Mouse (Mus musculus): Measurements from ENCODE around the gene Tcl1b4.
A peak's percentile ranks its signal among the peaks of the same experiment; 100 is the strongest.
"Not testable (repeated sequence)": the region's sequence is repeated elsewhere in the genome, so short reads cannot be mapped to it uniquely, and the experiment has no call there.

Tcl1b4 gene

DNA sequence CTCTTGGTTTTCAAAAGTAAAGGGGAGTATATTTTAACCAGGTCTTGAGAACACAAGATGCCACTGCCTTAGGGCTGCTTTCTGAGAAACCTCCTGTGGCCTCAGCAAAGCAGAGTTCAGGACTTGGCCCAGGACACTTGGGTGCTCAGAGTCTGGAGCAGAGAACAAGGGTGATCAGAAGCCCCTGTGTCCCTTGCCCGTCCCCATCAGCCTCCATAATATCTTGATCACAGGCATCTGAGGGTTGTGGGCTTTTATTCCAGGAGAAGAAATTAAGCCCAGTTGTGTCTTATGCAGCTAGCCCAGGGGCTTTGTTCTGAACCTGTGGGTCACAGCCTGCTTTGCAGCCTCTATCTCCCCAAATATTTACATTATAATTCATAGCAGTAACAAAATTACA, at the start of gene Tcl1b4:
Tcl1b4 (plus strand) TSS at position 301 of the 400 bp plus-strand sequence.
- DNase-seq = not testable (repeated sequence)

DNA sequence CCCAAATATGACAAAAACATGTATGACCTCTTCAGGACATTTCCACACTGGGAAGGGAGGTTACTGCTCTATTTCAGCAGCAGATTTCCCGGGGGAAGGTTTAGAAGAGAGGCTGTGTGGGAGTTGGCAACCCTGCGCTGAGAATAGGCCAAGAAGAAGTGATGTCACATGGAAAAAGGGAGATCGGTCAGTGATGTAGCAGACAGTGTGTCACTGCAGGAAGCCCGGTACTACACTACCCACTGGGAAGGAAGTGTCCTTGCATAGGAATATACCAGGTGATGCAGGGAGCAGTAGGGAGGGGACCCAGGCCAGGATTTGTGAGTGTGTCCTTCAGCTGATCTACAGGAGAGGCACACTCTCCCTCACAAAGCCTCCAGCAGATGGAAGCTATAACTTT, 46.5 kb upstream of the Tcl1b4 start:
- not testable (repeated sequence) for DNase-seq

DNA sequence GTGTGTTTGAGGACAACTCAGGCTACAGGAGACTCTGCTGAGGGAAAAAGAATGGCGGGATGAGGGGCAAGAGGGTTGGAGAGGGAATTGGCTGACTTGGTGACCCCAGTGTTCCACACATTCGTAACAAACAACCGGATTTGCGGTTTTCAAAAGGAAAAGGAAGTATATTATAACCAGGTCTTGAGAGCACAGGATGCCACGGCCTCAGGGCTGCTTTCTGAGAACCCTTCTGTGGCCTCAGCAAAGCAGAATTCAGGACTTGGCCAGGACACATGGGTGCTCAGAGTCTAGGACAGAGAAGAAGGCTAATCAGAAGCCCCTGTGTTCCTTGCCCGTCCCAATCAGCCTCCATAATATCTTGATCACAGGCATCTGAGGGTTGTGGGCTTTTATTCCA, 42.9 kb upstream of the Tcl1b4 start:
- DNase-seq = no peak

DNA sequence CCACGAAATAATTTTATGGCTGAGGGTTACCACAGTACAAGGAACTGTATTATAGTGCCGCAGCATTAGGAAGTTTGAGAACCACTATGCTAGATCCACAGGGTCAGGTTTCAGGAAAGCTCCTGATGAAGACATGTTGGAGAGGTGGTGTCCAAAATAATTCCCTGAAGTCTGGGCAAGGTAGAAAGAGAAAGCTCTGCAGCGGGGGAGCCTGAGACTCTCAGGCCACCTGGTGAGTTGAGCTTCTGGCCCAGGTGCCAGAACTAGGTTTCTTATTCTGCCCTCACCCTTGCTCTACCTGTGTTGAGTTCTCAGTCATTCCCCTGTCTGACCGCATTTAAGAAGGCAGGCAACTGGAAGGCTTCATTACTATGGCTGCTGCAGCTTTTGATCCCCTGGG, 42.4 kb upstream of the Tcl1b4 start, which contains the start of gene Tcl1b1:
Tcl1b1 (plus strand) TSS at position 301 of the 400 bp plus-strand sequence.
- DNase-seq = no peak

DNA sequence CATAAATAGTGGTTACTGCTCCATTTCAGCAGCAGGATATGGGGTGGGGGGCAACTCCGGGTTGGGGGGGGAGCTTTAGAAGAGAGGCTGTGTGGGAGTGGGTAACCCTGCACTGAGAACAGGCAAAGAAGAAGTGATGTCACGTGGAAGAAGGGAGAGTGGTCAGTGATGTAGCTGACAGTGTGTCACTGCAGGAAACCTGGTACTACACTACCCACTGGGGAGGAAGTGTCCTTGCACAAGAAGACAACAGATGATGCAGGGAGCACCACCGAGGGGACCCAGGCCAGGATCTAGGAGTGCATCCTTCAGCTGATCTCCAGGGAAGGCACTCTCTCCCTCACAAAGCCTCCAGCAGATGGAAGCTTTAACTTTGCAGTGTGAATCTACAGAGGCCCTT, 35.0 kb upstream of the Tcl1b4 start:
- DNase-seq = no peak

DNA sequence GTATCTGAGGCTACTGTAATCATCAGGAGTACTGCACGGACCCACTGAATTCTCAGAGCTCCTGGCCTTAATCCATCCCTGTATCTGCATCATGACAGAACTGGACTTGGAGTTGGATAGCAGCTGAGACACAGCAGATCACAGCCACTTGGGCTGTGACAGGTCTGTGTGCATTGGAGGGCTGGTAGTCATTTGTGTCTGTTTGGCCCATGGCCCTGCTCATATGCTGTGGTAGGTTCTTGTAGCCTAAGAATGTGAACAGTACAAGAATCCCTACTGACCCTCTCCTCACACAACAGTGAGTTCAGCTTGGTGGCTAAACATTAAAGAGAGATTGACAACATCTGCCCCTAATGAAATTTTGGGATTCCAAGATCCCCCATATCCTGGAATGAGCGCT, 28.4 kb upstream of the Tcl1b4 start:
- DNase-seq = no peak

DNA sequence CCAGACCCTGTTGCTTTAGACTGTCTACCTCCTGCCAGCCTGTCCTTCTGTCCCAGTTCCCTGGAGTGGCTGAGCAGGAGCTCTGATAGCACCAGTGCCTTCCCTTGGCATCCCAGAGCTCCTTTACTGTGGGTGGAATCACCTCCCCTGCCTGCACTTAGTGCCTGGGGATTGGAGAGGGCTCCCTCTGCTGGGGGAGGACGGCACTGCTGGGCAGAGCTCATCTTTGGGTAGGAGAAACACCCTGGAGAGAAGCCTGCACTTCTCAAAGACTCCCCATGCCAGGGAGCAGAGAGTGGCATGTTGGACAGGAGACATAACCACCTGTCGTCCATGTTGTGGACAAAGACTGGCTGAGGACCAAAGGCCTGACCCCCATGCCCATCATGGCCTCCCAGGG, 27.4 kb upstream of the Tcl1b4 start:
- DNase-seq = peak; percentile 75

DNA sequence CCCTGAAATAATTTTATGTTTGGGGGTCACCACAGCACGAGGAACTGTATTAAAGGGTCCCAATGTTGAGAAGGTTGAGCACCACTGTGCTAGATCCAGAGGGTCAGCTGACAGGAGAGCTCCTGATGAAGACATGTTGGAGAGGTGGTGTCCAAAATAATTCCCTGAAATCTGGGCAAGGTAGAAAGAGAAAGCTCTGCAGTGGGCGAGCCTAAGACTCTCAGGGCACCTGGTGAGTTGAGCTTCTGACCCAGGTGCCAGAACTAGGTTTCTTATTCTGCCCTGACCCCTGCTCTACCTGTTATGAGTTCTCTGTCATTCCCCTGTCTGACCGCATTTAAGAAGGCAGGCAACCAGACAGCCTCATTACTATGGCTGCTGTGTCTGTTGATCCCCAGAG, 25.7 kb upstream of the Tcl1b4 start, which contains the start of gene Tcl1b5:
Tcl1b5 (plus strand) TSS at position 301 of the 400 bp plus-strand sequence.
- DNase-seq = not testable (repeated sequence)

DNA sequence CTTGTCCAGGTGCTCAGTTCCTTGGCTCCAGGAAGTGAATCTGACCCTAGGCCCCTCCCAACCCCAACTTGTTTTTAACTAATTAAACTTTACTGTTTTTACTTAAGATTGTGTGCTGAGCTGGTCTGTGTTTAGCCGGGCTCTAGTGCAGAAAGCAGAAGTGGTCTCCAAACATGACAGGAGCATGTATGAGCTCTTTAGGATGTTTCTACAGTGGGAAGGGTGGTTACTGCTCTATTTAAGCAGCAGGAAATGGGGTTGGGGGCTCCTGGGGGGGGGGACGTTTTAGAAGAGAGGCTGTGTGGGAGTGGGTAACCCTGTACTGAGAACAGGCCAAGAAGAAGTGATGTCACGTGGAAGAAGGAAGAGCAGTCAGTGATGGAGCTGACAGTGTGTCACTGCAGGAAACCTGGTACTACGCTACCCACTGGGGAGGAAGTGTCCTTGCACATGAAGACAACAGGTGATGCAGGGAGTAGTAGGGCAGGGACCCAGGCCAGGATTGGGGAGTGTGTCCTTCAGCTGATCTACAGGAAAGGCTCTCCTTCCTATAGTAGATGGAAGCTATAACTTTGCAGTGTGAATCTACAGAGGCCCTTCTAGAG, 20.6 kb upstream of the Tcl1b4 start:
- not testable (repeated sequence) for DNase-seq

DNA sequence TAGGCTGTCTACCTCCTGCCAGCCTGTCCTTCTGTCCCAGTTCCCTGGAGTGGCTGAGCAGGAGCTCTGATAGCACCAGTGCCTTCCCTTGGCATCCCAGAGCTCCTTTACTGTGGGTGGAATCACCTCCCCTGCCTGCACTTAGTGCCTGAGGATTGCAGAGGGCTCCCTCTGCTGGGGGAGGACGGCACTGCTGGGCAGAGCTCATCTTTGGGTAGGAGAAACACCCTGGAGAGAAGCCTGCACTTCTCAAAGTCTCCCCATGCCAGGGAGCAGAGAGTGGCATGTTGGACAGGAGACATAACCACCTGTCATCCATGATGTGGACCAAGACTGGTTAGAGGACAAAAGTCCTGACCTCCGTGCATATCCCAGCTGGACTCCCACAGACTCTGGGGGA, 12.8 kb upstream of the Tcl1b4 start:
- DNase-seq = peak; percentile 19

DNA sequence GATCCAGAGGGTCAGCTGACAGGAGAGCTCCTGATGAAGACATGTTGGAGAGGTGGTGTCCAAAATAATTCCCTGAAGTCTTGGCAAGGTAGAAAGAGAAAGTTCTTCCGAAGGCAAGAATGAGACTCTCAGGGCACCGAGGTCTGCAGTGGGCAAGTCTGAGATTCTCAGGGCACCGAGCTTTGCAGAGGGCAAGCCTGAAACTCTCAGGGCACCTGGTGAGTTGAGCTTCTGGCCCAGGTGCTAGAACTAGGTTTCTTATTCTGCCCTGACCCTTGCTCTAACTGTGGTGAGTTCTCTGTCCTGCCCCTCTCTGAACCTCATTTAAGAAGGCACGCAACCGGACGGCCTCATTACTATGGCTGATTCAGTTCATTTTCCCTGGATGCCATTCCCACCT, 11.0 kb upstream of the Tcl1b4 start, which contains the start of gene Tcl1b3:
Tcl1b3 (plus strand) TSS at position 301 of the 400 bp plus-strand sequence.
- not testable (repeated sequence) for DNase-seq

DNA sequence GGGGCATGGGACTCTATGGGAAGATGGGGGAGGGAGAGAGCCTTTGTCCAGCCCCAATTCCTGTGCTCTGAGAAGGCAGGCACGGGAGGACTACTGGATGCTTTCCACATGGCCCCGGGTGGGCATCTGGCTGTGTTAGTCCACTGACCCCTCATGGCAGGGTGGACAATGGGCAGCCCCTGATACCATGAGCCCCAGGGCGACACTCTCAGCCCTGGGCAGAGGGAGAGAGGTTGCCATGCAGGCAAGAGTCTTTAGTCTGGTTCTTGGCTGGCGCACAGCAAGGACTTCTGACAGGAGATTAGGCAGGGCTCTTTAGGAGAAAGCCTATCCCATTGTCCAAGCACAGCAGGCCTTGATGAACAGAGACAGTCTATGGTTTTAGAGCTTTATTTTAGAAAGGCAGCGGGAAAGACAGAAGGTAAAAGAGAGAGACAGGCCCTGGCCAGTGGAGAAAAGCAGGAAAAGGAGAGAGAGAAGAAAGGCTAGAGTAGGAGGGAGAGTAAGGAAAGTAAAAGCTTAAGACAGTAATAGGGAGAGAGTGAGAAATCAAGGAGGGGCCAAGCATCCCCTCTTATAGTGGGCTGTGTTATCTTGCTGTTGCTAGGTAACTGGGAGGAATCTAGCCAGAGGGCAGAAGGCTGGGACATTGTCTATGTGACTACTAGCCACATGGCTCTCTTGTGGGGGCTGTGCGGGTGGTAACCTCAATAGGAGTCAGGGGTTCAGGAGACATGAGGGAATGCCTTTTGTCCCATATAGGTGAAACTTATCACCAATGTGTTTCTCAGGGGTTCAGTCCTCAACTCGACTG, 1.9 kb upstream of the Tcl1b4 start:
- DNase-seq = not testable (repeated sequence)

DNA sequence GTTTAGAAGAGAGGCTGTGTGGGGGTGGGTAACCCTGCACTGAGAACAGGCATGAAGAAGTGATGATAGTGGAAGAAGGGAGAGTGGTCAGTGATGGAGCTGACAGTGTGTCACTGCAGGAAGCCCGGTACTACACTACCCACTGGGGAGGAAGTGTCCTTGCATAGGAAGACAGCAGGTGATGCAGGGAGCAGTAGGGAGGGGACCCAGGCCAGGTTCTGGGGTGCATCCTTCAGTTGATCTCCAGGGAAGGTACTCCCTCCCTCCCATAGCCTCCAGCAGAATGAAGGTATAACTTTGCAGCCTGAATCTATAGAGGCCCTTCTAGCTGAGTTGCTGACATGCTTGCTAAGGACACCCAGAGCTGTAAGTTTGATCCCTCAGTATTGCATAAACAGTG, 5.3 kb downstream of the Tcl1b4 start:
- no peak for DNase-seq

DNA sequence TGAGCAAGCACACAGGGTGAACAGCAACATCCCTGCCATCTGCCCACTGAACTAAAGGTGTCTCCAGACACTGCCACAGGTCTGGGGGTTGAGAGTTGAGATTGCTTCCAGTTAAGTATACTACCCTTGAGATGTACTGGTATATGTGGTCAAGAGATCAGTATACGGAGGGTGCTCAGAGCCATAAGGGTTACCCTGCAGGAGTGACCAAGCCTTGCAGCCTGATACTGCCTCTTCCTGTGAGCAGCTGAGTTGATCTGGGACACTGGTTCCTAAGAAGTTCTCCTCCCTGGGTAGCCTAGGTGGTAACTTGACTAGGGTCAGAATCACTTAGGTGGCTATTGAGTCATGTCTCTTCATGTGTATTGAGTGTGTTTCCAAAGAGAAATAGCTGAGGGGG, 6.7 kb downstream of the Tcl1b4 start:
- DNase-seq = no peak

DNA sequence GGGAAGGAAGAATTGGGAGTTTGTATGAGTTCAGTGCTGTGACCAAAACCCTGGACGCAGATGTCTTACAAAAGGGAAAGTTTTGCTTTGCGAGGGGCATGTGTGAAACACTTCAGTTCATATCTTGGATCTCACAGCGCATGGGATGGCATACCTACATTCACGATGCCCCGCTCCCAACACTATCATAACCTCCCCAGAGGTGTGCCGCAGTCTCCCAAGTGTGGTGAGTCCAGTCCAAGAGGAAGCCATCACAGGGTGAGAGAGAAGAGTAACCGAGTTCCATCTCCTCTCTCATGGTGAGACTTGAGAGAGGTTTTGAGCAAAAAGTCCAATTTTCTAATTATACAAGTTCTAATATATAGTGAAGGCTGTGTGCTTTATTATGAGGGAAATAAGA, 7.5 kb downstream of the Tcl1b4 start:
- no peak for DNase-seq

DNA sequence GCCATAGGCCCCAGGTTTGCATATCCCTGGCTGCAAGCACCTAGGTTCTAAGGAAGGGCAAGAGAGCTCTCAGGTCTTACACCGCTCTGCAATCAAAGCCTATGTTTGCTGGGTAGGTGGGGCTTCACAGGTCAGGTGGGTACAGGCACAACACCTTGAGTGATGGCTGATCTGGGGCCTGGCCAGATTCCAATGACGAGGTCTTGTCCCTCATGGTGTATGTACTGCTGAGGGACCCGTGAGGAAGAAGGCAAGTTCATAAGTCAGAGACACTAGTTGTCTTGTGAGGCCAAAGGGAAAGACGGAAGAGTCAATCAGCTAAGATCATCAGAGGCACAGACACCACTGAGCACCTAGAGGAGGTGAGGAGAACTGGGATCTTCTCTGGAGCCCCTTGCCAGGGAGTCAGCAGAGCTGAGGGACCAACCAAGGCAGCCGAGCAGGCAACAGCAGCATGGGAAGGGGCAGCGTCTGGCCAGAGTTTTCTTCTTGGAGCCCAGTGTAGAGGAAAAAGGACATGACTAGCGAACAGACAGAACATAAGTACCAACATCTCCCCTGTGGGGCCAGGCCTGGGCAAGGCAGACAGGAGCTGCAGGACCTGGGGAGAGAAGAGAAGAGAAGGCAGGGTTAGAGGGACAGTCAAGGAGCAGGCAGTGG, 15.5 kb downstream of the Tcl1b4 start:
- no peak for DNase-seq

DNA sequence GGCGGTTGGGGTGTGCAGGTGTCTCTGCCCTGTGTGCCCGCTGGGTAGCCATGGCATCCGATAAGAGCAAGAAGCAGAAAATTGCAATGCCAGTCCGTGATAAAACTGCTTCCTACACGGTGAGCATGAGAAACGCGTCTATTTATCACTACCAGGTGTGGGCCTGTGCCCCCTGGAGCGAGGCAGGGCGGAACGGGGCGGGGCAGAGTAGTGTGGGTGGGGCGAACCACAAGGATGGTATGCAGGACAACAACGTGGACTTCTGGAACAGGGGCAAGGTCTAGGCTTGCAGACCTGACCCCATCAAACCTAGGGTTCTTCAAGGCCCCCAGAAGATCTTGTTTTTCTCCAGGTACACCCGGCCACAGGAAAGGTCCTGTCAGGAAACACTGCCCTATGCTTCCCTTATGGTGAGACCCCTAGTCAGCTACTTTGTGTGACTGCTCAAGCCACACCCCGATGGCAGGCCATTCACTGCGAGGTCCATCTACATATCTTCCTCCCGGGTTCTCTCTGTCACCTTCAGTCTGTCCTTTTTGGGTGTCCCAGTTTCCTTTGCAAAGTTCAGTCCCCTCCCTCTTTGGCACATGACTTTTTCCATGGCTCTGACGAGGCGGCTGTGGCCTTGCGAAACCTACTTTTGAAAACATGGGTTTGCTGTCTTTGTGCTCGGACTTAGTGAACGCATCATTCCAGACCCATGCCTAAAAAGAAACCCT, 21.0 kb downstream of the Tcl1b4 start, which contains the start of gene Tcl1:
Tcl1 (minus strand) TSS at position 193 of the 719 bp plus-strand sequence.
- no peak for DNase-seq

DNA sequence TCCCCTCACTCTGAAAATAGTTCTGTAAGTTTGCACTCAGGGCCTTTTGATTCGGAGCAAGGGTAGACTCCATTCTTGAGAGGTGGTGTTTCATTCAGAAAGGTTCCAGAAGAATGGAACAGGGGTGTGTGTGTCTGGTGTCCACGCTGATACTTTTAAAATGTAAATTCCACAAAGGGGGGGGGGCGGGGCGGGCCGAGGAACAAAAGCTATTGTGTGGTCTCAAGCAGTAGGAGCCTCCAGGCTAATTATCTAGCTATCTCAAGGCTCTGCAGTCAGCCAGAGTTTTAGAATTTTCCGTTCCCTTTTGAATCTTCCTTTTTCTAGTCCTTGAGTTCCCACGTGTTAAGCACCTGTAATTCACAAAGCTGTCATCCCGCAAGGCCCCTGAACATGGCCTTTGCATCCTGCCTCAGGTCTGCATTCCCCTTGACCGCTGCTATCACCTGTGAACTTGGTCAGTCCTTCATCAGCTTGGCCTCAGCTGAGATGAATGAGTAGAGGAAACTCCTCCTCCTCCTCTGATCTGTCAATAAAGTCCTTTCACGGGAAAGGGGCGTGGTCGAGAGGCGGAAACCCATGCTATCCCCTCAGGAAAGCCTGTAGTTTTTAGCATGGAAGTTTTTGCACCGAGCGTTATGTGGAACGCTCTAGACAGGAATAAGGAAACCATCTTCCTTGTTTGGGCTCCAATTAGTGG, 23.0 kb downstream of the Tcl1b4 start:
- DNase-seq = no peak

DNA sequence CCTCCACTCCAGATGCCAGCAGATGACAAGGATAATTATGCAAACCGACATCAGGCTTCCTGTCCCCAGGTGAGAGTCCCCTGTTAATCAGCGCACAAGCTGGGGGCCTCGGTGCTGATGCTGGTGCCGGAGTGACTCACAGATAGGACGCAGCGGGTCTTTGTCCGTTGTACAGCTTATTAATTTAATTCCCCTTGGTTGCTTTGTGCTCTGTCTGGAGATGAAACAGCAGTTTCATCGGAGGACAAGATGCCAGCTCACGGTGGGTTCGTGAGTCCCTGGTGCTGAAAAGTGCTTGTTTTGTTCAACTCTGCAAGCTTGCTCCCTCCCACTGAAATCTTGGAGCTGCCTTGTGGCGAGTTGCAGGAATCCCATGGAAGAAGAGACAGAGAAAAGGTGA, 32.6 kb downstream of the Tcl1b4 start:
- no peak for DNase-seq

DNA sequence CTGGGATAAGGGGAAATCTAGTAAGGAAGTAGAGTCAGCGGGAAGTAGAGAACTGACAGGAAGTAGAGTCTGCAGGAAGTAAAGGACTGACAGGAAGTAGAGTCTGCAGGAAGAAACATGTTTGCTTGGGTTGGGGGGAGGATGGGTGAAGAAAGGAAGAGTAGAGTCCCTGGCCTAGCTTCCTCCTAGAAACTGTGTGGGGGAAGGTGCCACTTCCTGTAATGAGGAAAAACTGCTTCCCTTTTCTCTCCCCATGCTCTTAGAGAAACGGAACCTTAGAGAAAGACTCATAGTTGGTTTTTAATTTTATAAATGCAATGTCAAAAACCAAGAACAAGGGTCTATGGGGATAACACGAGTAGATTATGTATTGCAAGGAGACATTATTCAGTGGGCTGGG, 33.3 kb downstream of the Tcl1b4 start:
- no peak for DNase-seq

DNA sequence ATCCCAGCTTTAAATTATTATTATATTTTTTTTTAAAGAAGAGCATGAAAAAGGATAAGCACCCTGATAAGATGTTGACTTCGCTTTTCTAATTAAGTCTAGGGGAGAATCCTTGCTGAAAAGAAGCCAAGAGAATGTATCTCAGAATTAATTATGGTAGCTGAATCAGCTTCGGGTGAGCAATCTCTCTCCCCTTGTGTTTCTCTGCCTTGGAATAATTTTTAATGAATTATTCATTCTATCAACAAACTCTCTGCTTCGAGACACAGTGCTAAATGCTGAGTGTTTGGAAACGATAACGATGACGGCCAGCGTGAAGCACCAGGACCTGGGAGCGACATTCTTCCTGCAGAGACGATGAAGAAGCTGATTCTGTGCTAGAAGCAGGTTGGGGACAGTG, 37.3 kb downstream of the Tcl1b4 start:
- DNase-seq = no peak

DNA sequence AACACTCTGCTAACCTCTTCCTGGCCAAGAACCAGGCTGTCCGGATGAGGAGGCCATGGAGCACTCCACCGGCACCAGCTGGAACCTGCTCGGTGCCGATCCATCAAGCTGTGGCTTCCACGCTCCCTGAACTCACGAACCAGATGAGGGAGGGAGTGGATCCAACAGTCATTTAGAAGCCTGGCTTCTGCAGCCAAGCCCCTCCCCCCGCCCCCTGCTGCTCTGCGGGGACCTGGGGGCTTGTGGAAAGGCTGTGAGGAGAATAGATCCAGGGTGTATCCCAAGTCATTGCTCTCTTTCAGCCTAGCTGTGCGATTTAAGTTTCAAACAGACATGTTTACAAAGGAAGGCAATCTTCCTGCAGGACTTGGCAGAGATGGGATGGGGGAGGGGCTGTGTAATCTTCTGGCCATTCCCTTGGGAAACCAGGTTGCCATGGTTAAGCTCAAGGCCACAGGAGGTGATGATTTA, 47.0 kb downstream of the Tcl1b4 start:
- peak; percentile 47 for DNase-seq

Data from kidney, postnatal 10 days (tissue).